Mouse (Mus musculus): ENCODE results near the gene Tnfrsf23. TPM values are rescaled to one million over a fixed set of nuclear protein-coding genes. Genes with fewer than 3 reads are reported as not detected.
A peak's percentile ranks its signal among the peaks of the same experiment; 100 is the strongest.
"Not testable (repeated sequence)": the region's sequence is repeated elsewhere in the genome, so short reads cannot be mapped to it uniquely, and the experiment has no call there.

Tnfrsf23 gene
- total RNA-seq, 2 experiments from 2014 or later, result 4.0 TPM; not detected in 1

DNA sequence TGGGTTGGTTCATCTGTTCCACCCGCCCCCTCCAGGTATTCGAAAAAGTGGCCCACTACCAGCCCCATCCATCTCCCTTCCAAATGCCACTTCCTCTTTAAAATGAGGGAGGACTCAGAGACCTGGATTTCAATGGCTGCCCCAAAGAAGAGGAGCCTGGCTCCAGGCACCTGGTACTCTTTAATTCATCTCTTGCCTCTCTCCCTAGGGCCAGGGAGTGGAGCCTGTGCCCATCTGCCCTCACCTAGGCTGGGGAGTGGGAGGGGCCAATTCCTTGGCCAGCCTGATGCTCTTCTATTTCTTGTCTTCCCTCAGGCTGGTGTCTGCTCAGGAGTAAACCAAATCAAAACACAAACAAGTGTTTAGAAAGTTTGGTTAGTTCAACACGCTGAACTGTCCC is 1.0 kb upstream of the Tnfrsf23 start:
- ATAC-seq (replicated peaks; ENCODE audit: low FRiP score, poor library complexity, severe bottlenecking), result not testable (repeated sequence)

- ATAC-seq (replicated peaks; ENCODE audit: low FRiP score, poor library complexity, severe bottlenecking), result not testable (repeated sequence)
Measured at GRCm38 (mm10) chr7:143686191-143686590, 519 bp upstream of the Tnfrsf23 start.

- not testable (repeated sequence) for ATAC-seq (replicated peaks; ENCODE audit: low FRiP score, poor library complexity, severe bottlenecking)
Measured at GRCm38 (mm10) chr7:143684569-143684968, 1.1 kb downstream of the Tnfrsf23 start.

DNA sequence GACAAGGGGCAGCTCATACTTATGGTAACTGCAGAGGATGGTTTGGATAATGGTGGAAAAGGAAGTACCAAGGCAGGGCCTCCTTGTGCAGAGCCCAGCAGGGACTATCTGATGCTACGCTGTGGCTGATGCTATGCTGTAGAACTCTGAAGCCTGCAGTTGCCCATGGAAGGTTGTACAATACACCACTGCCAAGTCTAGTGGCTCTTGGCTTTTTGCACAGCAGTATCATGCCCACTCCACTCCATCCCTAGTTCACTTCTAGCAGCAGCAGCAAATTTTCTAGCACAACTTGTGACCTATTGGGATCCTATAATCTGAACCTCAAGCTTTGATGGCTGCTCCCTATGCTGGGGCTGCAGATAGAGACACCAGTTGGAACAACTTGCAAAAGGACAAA is 4.1 kb downstream of the Tnfrsf23 start:
- ATAC-seq (replicated peaks; ENCODE audit: low FRiP score, poor library complexity, severe bottlenecking), result no peak

GRCm38 (mm10) chr7:143680836-143681235 is 4.8 kb downstream of the Tnfrsf23 start:
- not testable (repeated sequence) for ATAC-seq (replicated peaks; ENCODE audit: low FRiP score, poor library complexity, severe bottlenecking)

GRCm38 (mm10) chr7:143679650-143680049 is 6.0 kb downstream of the Tnfrsf23 start:
- ATAC-seq (replicated peaks; ENCODE audit: low FRiP score, poor library complexity, severe bottlenecking), result not testable (repeated sequence)

DNA sequence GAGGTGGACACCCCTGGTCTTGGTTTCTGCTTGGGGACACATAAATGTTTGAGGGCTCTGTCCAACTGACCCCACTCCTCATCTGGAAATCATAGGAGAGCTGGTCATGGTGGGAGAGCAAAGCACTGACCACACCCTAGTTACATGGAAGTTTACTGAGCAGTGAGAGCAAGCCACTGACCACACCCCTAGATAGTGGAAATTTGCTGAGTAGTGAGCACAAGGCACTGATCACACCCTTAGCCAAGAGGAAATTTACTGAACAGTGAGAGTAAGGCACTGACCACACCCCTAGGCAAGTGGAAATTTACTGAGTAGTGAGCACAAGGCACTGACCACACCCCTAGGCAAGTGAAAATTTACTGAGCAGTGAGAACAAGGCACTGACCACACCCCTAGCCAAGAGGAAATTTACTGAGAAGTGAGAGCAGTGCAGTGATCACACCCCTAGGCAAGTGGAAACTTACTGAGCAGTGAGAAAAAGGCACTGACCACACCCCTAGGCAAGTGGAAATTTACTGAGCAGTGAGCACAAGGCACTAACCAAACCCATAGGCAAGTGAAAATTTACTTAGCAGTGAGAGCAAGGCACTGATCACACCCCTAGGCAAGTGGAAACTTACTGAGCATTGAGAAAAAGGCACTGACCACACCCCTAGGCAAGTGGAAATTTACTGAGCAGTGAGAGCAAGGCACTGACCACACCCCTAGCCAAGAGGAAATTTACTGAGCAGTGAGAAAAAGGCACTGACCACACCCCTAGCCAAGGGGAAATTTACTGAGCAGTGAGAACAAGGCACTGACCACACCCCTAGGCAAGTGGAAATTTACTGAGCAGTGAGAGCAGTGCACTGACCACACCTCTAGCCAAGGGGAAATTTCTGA is 19.0 kb downstream of the Tnfrsf23 start:
- ATAC-seq (replicated peaks; ENCODE audit: low FRiP score, poor library complexity, severe bottlenecking), result peak; percentile 56; the same call in 1 of the 2 replicates

DNA sequence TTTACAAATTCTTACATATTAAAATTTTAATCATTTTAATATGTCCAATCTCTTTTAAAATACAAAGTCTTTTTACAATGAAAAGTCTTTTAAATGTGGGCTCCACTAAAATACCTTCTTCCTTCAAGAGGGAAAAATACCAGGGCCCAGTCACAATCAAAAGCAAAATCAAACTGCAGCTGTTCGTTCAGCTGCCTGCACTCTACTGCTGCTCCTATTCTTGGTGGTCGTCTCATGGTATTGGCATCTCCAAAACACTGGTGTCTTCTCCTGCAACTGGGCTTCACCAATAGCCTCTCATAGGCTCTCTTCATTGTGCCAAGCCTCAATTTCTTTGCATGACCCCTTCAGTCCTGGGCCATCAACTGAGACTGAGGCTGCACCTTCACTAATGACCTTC is 22.2 kb downstream of the Tnfrsf23 start:
- ATAC-seq (replicated peaks; ENCODE audit: low FRiP score, poor library complexity, severe bottlenecking), result no peak

DNA sequence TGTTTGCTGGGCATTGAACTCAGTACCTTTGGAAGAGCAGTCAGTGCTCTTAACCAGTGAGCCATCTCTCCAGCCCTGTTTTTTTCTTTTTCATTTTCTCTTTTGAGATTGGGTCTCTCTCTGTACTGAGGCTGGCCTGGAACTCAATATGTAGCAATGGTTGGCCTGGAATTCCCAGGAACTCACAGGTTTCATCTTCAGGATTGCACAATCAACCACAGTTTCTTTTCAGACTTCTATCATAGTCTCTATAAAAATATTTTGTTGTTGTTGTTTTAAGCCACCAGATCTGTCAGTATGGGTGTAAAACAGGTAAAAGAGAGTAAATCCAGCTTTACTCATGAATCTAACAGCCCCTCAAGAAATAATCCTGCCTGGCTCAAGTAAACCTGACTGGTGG is 24.9 kb downstream of the Tnfrsf23 start:
- ATAC-seq (replicated peaks; ENCODE audit: low FRiP score, poor library complexity, severe bottlenecking), result no peak

DNA sequence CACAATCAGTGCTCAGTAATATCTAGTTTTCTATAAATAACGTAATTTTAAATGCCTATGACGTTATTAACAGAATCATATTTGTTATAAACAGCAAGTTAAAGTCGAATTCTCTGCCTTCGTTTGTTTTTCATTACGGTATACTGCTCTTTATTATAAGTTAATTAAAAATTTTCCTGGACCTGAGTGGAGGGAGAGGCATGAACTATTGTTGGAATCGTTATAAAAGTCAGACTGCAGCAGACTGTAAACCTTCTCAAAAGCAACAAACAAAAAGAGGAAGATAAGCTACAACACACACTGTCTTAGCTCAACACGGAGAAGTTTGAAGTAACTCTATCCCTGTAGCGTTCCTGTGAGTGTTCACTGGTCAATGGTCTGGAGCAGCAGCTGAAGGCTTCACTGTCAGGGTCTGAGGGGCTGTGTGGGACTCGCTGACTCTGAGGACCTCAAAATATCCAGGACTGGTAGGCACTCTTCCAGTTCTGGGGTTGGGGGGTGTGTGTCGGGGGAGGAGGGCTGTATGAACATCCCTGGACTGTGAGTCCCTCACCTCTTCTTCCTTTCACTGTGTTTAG is 35.8 kb downstream of the Tnfrsf23 start:
- ATAC-seq (replicated peaks; ENCODE audit: low FRiP score, poor library complexity, severe bottlenecking), result not testable (repeated sequence)

DNA sequence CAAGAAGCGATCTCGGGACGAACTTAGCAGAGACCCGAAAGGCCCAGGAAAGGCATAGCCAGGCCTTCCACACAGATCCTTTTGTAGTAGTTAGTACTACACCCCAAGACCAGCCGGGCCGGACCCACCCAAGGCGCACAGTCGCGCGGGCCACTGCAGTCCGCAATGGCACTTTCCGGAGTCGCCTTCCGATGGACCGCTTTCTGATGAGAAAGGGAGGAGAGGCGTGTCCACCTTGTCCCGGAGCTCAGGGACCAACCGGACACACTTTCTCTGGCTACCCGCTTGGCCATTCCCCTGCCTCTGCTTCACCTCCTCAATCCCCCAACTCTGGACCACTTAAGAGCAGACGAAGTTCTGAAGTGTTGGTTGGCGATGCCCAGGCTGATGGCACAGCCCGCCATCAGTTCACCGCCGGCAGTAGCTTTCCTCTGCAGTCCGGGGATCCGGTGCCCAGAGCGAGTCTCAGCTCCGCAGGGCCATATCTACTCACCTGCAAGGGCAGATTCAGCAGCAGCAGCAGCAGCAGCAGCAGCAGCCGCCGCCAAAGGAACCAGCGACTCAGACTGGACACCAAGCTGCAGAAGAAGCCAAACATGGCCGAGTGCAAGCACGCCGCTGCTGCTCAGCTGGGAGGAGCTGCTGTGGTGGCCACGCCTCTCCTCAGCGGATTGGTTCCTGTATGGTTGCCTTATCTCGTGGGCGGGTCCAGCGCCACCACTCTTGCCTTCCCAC is 36.5 kb downstream of the Tnfrsf23 start, which contains the start of gene Tnfrsf22:
Tnfrsf22 (minus strand) TSS at position 628 of the 735 bp plus-strand sequence.
- ATAC-seq (replicated peaks; ENCODE audit: low FRiP score, poor library complexity, severe bottlenecking), result peak; percentile 99

- not testable (repeated sequence) for ATAC-seq (replicated peaks; ENCODE audit: low FRiP score, poor library complexity, severe bottlenecking)
Measured at GRCm38 (mm10) chr7:143643949-143644348, 41.7 kb downstream of the Tnfrsf23 start.

DNA sequence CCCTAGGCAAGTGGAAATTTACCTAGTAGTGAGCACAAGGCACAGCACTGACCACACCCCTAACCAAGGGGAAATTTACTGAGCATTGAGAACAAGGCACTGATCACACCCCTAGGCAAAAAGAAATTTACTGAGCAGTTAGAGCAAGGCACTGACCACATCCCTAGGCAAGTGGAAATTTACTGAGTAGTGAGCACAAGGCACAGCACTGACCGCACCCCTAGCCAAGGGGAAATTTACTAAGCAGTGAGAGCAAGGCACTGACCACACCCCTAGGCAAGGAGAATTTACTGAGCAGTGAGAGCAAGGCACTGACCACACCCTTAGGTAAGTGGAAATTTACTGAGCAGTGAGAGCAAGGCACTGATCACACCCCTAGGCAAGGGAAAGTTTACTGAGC is 49.0 kb downstream of the Tnfrsf23 start:
- ATAC-seq (replicated peaks; ENCODE audit: low FRiP score, poor library complexity, severe bottlenecking), result no peak

- ATAC-seq (replicated peaks; ENCODE audit: low FRiP score, poor library complexity, severe bottlenecking), result no peak
Measured at GRCm38 (mm10) chr7:143631503-143631902, 54.2 kb downstream of the Tnfrsf23 start.

- ATAC-seq (replicated peaks; ENCODE audit: low FRiP score, poor library complexity, severe bottlenecking), result no peak
Measured at GRCm38 (mm10) chr7:143629501-143629900, 56.2 kb downstream of the Tnfrsf23 start.

- ATAC-seq (replicated peaks; ENCODE audit: low FRiP score, poor library complexity, severe bottlenecking), result 0 out of 2 replicates have a peak, but pooled peaks have one; percentile 53
Measured at GRCm38 (mm10) chr7:143628540-143628939, 57.1 kb downstream of the Tnfrsf23 start, which contains the start of gene Tnfrsf26. TSS of gene Tnfrsf26 (minus strand) at chr7:143628722.

DNA sequence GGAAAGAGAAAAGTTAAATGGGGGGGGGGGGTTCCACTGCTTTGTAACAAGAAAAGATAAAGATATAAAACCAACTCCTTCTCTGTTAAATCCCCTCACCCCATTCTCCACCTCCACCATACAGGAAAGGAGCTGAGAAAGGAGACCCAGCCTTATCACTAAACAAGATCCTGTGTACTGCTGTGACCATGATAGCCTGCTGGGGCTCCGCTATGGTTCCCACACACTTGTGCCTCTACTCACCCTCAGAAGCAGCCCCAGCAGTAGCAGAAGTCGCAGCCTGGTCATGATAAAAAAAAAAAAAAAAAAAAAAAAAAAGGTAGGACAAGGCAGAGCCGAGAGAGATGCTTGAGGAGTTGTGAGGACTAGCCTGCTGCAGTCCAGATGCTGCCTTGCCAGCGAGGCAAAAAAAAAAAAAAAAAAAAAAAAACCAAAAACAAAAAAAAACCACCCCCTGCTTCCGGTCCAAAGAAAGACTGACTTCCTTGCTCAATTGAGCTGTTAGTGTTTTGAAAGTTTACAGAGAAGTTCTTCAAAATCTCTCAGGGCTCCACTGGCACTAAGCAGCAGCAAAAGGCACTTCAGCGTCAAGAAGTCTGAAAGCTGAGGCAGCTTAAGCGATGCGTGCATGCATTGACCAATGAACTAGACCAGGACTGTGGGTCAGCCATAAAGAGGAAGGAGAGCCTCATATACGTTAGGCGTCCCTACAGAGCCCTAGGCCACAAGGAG is 58.0 kb downstream of the Tnfrsf23 start:
- no peak for ATAC-seq (replicated peaks; ENCODE audit: low FRiP score, poor library complexity, severe bottlenecking)

DNA sequence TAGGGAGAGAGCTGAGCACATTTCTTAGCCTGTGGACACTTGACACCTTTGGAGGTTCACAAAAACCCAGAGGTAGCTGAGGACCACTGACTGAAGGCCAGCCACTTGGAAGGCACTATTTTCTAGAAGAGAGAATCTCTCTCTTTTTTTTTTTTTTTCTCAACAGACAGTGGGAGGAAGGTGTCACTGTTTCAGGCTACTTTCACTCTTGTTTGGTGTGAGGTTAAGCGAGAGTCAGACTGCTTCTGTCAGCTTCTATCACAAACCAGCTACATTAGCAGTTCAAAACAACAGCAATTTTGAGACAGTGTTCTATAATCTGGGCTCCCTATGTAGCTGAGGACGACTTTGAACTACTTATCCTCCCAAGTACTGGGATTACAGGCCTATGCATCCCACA is 59.5 kb downstream of the Tnfrsf23 start:
- ATAC-seq (replicated peaks; ENCODE audit: low FRiP score, poor library complexity, severe bottlenecking), result no peak

DNA sequence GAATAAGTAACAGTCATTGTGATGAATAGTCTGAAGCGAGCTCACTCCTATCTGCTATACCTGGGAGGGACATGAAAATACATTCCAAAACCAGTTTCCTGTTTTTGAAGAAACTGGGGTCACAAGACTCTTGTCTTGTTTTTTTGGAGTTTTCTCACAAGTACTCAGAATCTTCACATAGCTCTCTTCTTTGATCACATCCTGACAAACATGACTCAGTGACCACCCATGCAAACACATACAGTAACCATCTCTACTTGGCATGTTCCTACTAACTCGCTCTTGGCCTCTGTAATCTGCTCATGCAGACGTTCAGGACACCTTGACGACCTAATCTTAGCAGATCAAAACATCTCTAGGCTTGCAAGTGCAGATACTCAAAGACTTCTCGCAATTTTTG is 60.5 kb downstream of the Tnfrsf23 start:
- ATAC-seq (replicated peaks; ENCODE audit: low FRiP score, poor library complexity, severe bottlenecking), result no peak

DNA sequence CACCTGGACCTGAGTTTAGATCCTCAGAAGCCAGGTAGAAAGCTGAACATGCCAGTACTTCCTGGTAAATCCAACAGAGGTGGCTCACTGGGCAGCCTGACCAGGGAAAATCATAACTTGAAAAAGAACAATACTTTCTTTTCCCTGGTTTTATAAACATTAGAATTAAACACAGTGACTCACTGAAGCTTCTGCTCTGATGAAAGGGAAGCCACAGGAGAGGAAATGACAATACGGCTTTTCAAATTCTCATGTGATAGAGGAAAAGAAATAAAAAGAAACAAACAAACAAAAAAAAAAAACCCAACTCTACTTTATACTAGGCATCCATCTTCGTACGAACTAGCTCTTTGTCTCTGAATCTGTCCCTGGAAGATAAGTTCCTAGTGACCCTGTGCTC is 61.1 kb downstream of the Tnfrsf23 start:
- ATAC-seq (replicated peaks; ENCODE audit: low FRiP score, poor library complexity, severe bottlenecking), result no peak
